Mouse (Mus musculus): Measurements from ENCODE around the gene Ormdl2. TPM values are rescaled to one million over a fixed set of nuclear protein-coding genes. Genes with fewer than 3 reads are reported as not detected.

Gene Ormdl2
- 15.6 and 17.2 TPM in 2 replicates for polyA plus RNA-seq (2012; rRNA removed)

DNA sequence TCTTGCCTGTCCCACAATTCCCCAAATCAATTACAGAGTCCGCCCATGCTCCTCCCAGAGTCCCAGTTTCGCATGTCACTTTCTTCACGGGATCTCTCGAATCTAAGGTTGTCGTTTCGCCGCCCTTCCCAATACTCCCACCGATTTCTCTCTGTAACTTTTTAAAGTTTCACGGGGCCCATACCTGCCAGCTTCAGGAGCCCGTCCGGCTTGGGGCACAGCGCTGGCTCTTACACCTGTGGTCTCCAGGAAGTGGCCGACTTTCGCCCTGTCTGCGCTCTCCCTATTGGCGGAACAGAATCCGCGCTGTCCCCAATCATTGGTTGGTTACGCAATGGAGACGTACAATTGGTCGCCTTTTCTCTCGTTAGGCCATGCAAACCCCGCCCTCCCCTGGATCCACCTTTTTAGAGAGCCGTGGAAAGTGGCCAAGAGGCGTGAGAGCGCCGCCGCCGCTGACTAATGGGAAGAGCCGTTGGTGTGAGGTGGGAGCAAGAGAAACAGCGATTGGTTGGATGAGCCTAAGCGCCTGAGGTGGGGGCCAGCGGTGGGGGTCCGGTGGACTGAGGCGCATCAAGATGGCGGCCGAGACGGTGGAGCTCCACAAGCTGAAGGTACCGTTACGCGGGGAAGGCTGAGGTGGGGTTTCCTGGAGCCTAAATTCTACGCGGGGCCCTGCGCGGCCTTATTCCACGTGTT is at the start of gene Ormdl2:
Gene Ormdl2 (minus strand): TSS at position 288 of the 699 bp plus-strand sequence.

GRCm38 (mm10) chr10:128817033-128817432 is 4.4 kb downstream of the Ormdl2 start, which contains the start of gene Sarnp:
TSS of gene Sarnp (plus strand) at chr10:128817333.

GRCm38 (mm10) chr10:128804271-128805091 is 17.0 kb downstream of the Ormdl2 start, which contains the start of gene Tmem198b:
TSS of gene Tmem198b (minus strand) at chr10:128804370.

GRCm38 (mm10) chr10:128803771-128804270 is 17.6 kb downstream of the Ormdl2 start, which contains the start of gene Dnajc14:
TSS of gene Dnajc14 (plus strand) at chr10:128804062.

GRCm38 (mm10) chr10:128790398-128791124 is 30.9 kb downstream of the Ormdl2 start, which contains the start of gene Mmp19:
TSS of gene Mmp19 (plus strand) at chr10:128790910.

Other genes with a start within 250 kb of the Ormdl2 start
- 1.5 and 1.7 TPM in 2 replicates for gene Erbb3, start 232.0 kb downstream of the Ormdl2 start, polyA plus RNA-seq (2012; rRNA removed)
- gene Rps26, start 194.9 kb downstream of the Ormdl2 start, polyA plus RNA-seq (2012; rRNA removed): 964 and 983 TPM in 2 replicates
- 18.4 and 21.2 TPM in 2 replicates for gene Ikzf4, start 175.7 kb downstream of the Ormdl2 start, polyA plus RNA-seq (2012; rRNA removed)
- 11.0 and 11.9 TPM in 2 replicates for gene Suox, start 147.6 kb downstream of the Ormdl2 start, polyA plus RNA-seq (2012; rRNA removed)
- 116 and 119 TPM in 2 replicates for gene Rab5b, start 125.4 kb downstream of the Ormdl2 start, polyA plus RNA-seq (2012; rRNA removed)
- 0.27 and 0.47 TPM in 2 replicates for gene Pmel, start 117.5 kb downstream of the Ormdl2 start, polyA plus RNA-seq (2012; rRNA removed)
- 15.9 and 18.7 TPM in 2 replicates for gene Cdk2, start 116.6 kb downstream of the Ormdl2 start, polyA plus RNA-seq (2012; rRNA removed)
- gene Dgka, start 76.8 kb downstream of the Ormdl2 start, polyA plus RNA-seq (2012; rRNA removed): 12.3 and 12.4 TPM in 2 replicates
- 61.2 and 63.3 TPM in 2 replicates for gene Pym1, start 73.8 kb downstream of the Ormdl2 start, polyA plus RNA-seq (2012; rRNA removed)
- gene Mmp19, start 30.7 kb downstream of the Ormdl2 start, polyA plus RNA-seq (2012; rRNA removed): 0.57 and 2.0 TPM in 2 replicates
- 21.0 and 21.6 TPM in 2 replicates for gene Dnajc14, start 17.6 kb downstream of the Ormdl2 start, polyA plus RNA-seq (2012; rRNA removed)
- 19.9 TPM in 2 replicates for gene Tmem198b, start 17.3 kb downstream of the Ormdl2 start, polyA plus RNA-seq (2012; rRNA removed)
- gene Sarnp, start 4.3 kb downstream of the Ormdl2 start, polyA plus RNA-seq (2012; rRNA removed): 93.1 and 94.4 TPM in 2 replicates
- gene Gdf11, start 70.1 kb upstream of the Ormdl2 start, polyA plus RNA-seq (2012; rRNA removed): 8.7 and 8.9 TPM in 2 replicates
- gene Cd63, start 79.3 kb upstream of the Ormdl2 start, polyA plus RNA-seq (2012; rRNA removed): 65.0 and 99.6 TPM in 2 replicates
- gene Rdh5, start 101.2 kb upstream of the Ormdl2 start, polyA plus RNA-seq (2012; rRNA removed): 11.4 and 19.1 TPM in 2 replicates
- 280 and 314 TPM in 2 replicates for gene Bloc1s1, start 102.4 kb upstream of the Ormdl2 start, polyA plus RNA-seq (2012; rRNA removed)
- gene Itga7, start 112.2 kb upstream of the Ormdl2 start, polyA plus RNA-seq (2012; rRNA removed): 11.6 and 16.9 TPM in 2 replicates
- not detected in 2 replicates for gene Mettl7b, start 139.3 kb upstream of the Ormdl2 start, polyA plus RNA-seq (2012; rRNA removed)
- gene Olfr9, start 167.8 kb upstream of the Ormdl2 start, polyA plus RNA-seq (2012; rRNA removed): not detected in 2 replicates
- not detected in 2 replicates for gene Olfr763, start 189.1 kb upstream of the Ormdl2 start, polyA plus RNA-seq (2012; rRNA removed)
- gene Olfr764-ps1, start 218.3 kb upstream of the Ormdl2 start, polyA plus RNA-seq (2012; rRNA removed): not detected in 2 replicates
- gene Olfr765, start 228.4 kb upstream of the Ormdl2 start, polyA plus RNA-seq (2012; rRNA removed): not detected in 2 replicates
- not detected in 2 replicates for gene Olfr766-ps1, start 247.3 kb upstream of the Ormdl2 start, polyA plus RNA-seq (2012; rRNA removed)